Mouse (Mus musculus) forebrain, embryonic 16.5 days (tissue): ENCODE measurements around the gene Ip6k1. TPM values are rescaled to one million over a fixed set of nuclear protein-coding genes. Genes with fewer than 3 reads are reported as not detected.
A peak's percentile ranks its signal among the peaks of the same experiment; 100 is the strongest.

Experiments used
- ATAC-seq: fragments of 200-750 bp; cut with Nextera tagmentation; 2 replicates; pipeline ENCODE4 v1.8.0; 2017; ENCODE audit warnings: mild to moderate bottlenecking, moderate library complexity
- H3K27ac ChIP-seq: fragments of 300-500 bp; sonication (generic); 2 replicates; pipeline ENCODE4 v1.5.1; 2014; ENCODE audit warnings: low read length, control low read depth
- H3K27me3 ChIP-seq: fragments of 300-500 bp; sonication (generic); replicated peaks from 2 replicates; pipeline ENCODE4 v1.6.1; 2014; ENCODE audit warnings: low read length; ENCODE audit not compliant: control insufficient read depth, insufficient read depth
- H3K36me3 ChIP-seq: fragments of 300-500 bp; sonication (generic); 2 replicates; pipeline ENCODE4 v1.6.1; 2014; ENCODE audit not compliant: control insufficient read depth, insufficient read depth
- H3K4me1 ChIP-seq: fragments of 300-500 bp; sonication (generic); replicated peaks from 2 replicates; pipeline ENCODE4 v1.6.1; 2014; ENCODE audit warnings: low read length; ENCODE audit not compliant: control insufficient read depth, insufficient read depth
- H3K4me2 ChIP-seq: fragments of 300-500 bp; sonication (generic); 2 replicates; pipeline ENCODE4 v1.6.1; 2014; ENCODE audit warnings: mild to moderate bottlenecking, low read length, control low read depth
- H3K4me3 ChIP-seq: fragments of 300-500 bp; sonication (generic); replicated peaks from 2 replicates; pipeline ENCODE4 v1.5.1; 2014; ENCODE audit warnings: mild to moderate bottlenecking, low read length, control low read depth
- H3K9ac ChIP-seq: fragments of 300-500 bp; sonication (generic); replicated peaks from 2 replicates; pipeline ENCODE4 v1.6.1; 2014; ENCODE audit warnings: low read depth, low read length, control low read depth
- H3K9me3 ChIP-seq: fragments of 300-500 bp; sonication (generic); 2 replicates; pipeline ENCODE4 v1.6.1; 2016; ENCODE audit warnings: low read length; ENCODE audit not compliant: control insufficient read depth
- WGBS: fragments of 180-500 bp; shearing (Covaris S2); extraction: QIAGEN DNeasy Blood & Tissue Kit; methylation state at CpG from one replicate; pipeline ENCODE4 v1.1.7; 2014; 5-methylcytosine and 5-hydroxymethylcytosine counted together
- polyA plus RNA-seq: library from polyadenylated mRNA; unstranded; fragments of >200 nt; fragmentation: Nextera tagmentation; extraction: Ambion mirVana; gene quantifications from 2 replicates; pipeline ENCODE4 v1.2.1, GENCODE M21; 2015

The Ip6k1 gene
- polyA plus RNA-seq, 1 experiment from 2014 or later = 116 TPM

GRCm38 (mm10) chr9:108052411-108052810, 50.1 kb downstream of the Ip6k1 start:
- H3K4me2 ChIP-seq = no peak overlapping the region
- no peak overlapping the region for H3K4me3 ChIP-seq
- no peak overlapping the region for H3K27ac ChIP-seq
- no peak overlapping the region for H3K9ac ChIP-seq
- peaks cover 20% of the 10 kb centered on the region for H3K4me1 ChIP-seq
- ATAC-seq = no peak
- WGBS = 77% methylated on average over 7 of the region's 7 CpGs
- no peaks in the 10 kb centered on the region for H3K9me3 ChIP-seq
- no peaks in the 10 kb centered on the region for H3K27me3 ChIP-seq
- H3K36me3 ChIP-seq = peaks cover 13% of the 10 kb centered on the region

GRCm38 (mm10) chr9:108052885-108053664, 50.8 kb downstream of the Ip6k1 start, which contains the start of gene Amigo3:
Gene Amigo3 (plus strand): TSS chr9:108053159.
- Histone ChIP-seq H3K4me1 (peaks cover 18% of the 10 kb centered on the region), H3K27me3 (no peaks in the 10 kb centered on the region), H3K36me3 (peaks cover 14% of the 10 kb centered on the region), H3K9ac (no peak within 1 kb of the TSS), H3K9me3 (no peaks in the 10 kb centered on the region), H3K4me2 (peak within 1 kb of the TSS; percentile 21; the same call in 1 of the 2 replicates), H3K27ac (no peak within 1 kb of the TSS), H3K4me3 (no peak within 1 kb of the TSS)
- 56% methylated on average over 20 of the region's 20 CpGs for WGBS
- ATAC-seq = peak; percentile 29

GRCm38 (mm10) chr9:108053665-108054225, 51.4 kb downstream of the Ip6k1 start:
- peaks cover 12% of the 10 kb centered on the region for H3K4me1 ChIP-seq
- no peaks in the 10 kb centered on the region for H3K27me3 ChIP-seq
- WGBS = 93% methylated on average over 15 of the region's 15 CpGs
- no peak for ATAC-seq
- H3K9ac ChIP-seq = no peak overlapping the region
- no peak overlapping the region for H3K4me2 ChIP-seq
- H3K27ac ChIP-seq = no peak overlapping the region
- H3K36me3 ChIP-seq = peaks cover 14% of the 10 kb centered on the region
- H3K4me3 ChIP-seq = no peak overlapping the region
- no peaks in the 10 kb centered on the region for H3K9me3 ChIP-seq

GRCm38 (mm10) chr9:108054331-108055040, 52.2 kb downstream of the Ip6k1 start:
- Histone ChIP-seq H3K27me3 (no peaks in the 10 kb centered on the region), H3K27ac (no peak overlapping the region), H3K4me1 (peaks cover 10% of the 10 kb centered on the region), H3K4me3 (no peak overlapping the region), H3K4me2 (no peak overlapping the region), H3K9ac (no peak overlapping the region), H3K9me3 (no peaks in the 10 kb centered on the region), H3K36me3 (peaks cover 15% of the 10 kb centered on the region)
- no peak for ATAC-seq
- WGBS = 87% methylated on average over 22 of the region's 22 CpGs

GRCm38 (mm10) chr9:108055061-108055460, 52.8 kb downstream of the Ip6k1 start:
- Histone ChIP-seq H3K27ac (no peak overlapping the region), H3K9ac (no peak overlapping the region), H3K9me3 (no peaks in the 10 kb centered on the region), H3K4me1 (peaks cover 4% of the 10 kb centered on the region), H3K4me3 (no peak overlapping the region), H3K4me2 (no peak overlapping the region), H3K36me3 (peaks cover 19% of the 10 kb centered on the region), H3K27me3 (no peaks in the 10 kb centered on the region)
- no peak for ATAC-seq
- WGBS = 100% methylated on average over 1 of the region's 1 CpGs

- Histone ChIP-seq H3K36me3 (peaks cover 20% of the 10 kb centered on the region), H3K9me3 (no peaks in the 10 kb centered on the region)
- WGBS = 89% methylated on average over 6 of the region's 6 CpGs
These were observed 53.4 kb downstream of the Ip6k1 start for GRCm38 (mm10) chr9:108055661-108056237.

GRCm38 (mm10) chr9:108056361-108057261, 54.3 kb downstream of the Ip6k1 start:
- no peak overlapping the region for H3K9ac ChIP-seq
- WGBS = 83% methylated on average over 28 of the region's 28 CpGs
- no peak overlapping the region for H3K4me2 ChIP-seq
- H3K4me1 ChIP-seq = peaks cover 3% of the 10 kb centered on the region; the same call in 1 of the 2 replicates
- ATAC-seq = no peak
- H3K27ac ChIP-seq = no peak overlapping the region
- H3K9me3 ChIP-seq = no peaks in the 10 kb centered on the region
- H3K36me3 ChIP-seq = peaks cover 14% of the 10 kb centered on the region
- no peak overlapping the region for H3K4me3 ChIP-seq
- H3K27me3 ChIP-seq = no peaks in the 10 kb centered on the region

More at GRCm38 (mm10) chr9:108055661-108056237, 53.4 kb downstream of the Ip6k1 start:
- H3K4me2 ChIP-seq = no peak overlapping the region
- H3K4me1 ChIP-seq = peaks cover 3% of the 10 kb centered on the region; the same call in 1 of the 2 replicates
- no peak overlapping the region for H3K27ac ChIP-seq
- H3K9ac ChIP-seq = no peak overlapping the region
- no peak overlapping the region for H3K4me3 ChIP-seq
- H3K27me3 ChIP-seq = no peaks in the 10 kb centered on the region
- ATAC-seq = no peak

- Histone ChIP-seq H3K4me3 (no peak overlapping the region), H3K36me3 (peaks cover 14% of the 10 kb centered on the region), H3K9me3 (no peaks in the 10 kb centered on the region), H3K27me3 (no peaks in the 10 kb centered on the region), H3K4me1 (peaks cover 3% of the 10 kb centered on the region; the same call in 1 of the 2 replicates), H3K9ac (no peak overlapping the region), H3K27ac (no peak overlapping the region), H3K4me2 (no peak overlapping the region)
- WGBS = 92% methylated on average over 5 of the region's 5 CpGs
- no peak for ATAC-seq
These were observed 54.9 kb downstream of the Ip6k1 start for GRCm38 (mm10) chr9:108057262-108057562.
